Mouse (Mus musculus) heart, embryonic 11.5 days (tissue): ENCODE measurements around the gene Olfr1348. TPM values are rescaled to one million over a fixed set of nuclear protein-coding genes. Genes with fewer than 3 reads are reported as not detected.
"Not testable (repeated sequence)": the region's sequence is repeated elsewhere in the genome, so short reads cannot be mapped to it uniquely, and the experiment has no call there.

Experiments
- ATAC-seq: fragments of 200-750 bp; cut with Nextera tagmentation; replicated peaks from 2 replicates; pipeline ENCODE4 v1.8.0; 2017; ENCODE audit warnings: moderate library complexity; ENCODE audit not compliant: insufficient number of reproducible peaks, low FRiP score, low TSS enrichment
- H3K27ac ChIP-seq: fragments of 300-500 bp; sonication (generic); 2 replicates; pipeline ENCODE4 v1.5.1; 2014; ENCODE audit warnings: mild to moderate bottlenecking, low read depth, low read length
- H3K27me3 ChIP-seq: fragments of 300-500 bp; sonication (generic); 2 replicates; pipeline ENCODE4 v1.6.1; 2014; ENCODE audit warnings: mild to moderate bottlenecking, low read length, mixed read lengths; ENCODE audit not compliant: control insufficient read depth, insufficient read depth
- H3K36me3 ChIP-seq: fragments of 300-500 bp; sonication (generic); 2 replicates; pipeline ENCODE4 v1.6.1; 2014; ENCODE audit warnings: mild to moderate bottlenecking, low read length, moderate library complexity, mixed read lengths; ENCODE audit not compliant: control insufficient read depth, insufficient read depth
- H3K4me1 ChIP-seq: fragments of 300-500 bp; sonication (generic); 2 replicates; pipeline ENCODE4 v1.6.1; 2014; ENCODE audit warnings: low read length; ENCODE audit not compliant: control insufficient read depth, insufficient read depth
- H3K4me2 ChIP-seq: fragments of 300-500 bp; sonication (generic); 2 replicates; pipeline ENCODE4 v1.6.1; 2014; ENCODE audit warnings: mild to moderate bottlenecking, moderate library complexity
- H3K4me3 ChIP-seq: fragments of 300-500 bp; sonication (generic); 2 replicates; pipeline ENCODE4 v1.5.1; 2014; ENCODE audit warnings: low read depth, low read length
- H3K9ac ChIP-seq: fragments of 300-500 bp; sonication (generic); 2 replicates; pipeline ENCODE4 v1.6.1; 2014; ENCODE audit warnings: mild to moderate bottlenecking, low read depth, low read length, moderate library complexity
- H3K9me3 ChIP-seq: fragments of 300-500 bp; sonication (generic); replicated peaks from 2 replicates; pipeline ENCODE4 v1.6.1; 2016; ENCODE audit warnings: low read length; ENCODE audit not compliant: control insufficient read depth
- WGBS: fragments of 180-500 bp; shearing (Covaris S2); extraction: QIAGEN DNeasy Blood & Tissue Kit; methylation state at CpG from one replicate; pipeline ENCODE4 v1.1.7; 2014; ENCODE audit not compliant: insufficient replicate concordance; 5-methylcytosine and 5-hydroxymethylcytosine counted together
- polyA plus RNA-seq: library from polyadenylated mRNA; unstranded; fragments of >200 nt; fragmentation: Nextera tagmentation; extraction: Ambion mirVana; gene quantifications from 2 replicates; pipeline ENCODE4 v1.2.1, GENCODE M21; 2014

Gene Olfr1348
- polyA plus RNA-seq, result not detected in 2 replicates

- Histone ChIP-seq H3K4me1 (no peaks in the 10 kb centered on the region), H3K9me3 (peaks cover 3% of the 10 kb centered on the region), H3K27me3 (no peaks in the 10 kb centered on the region), H3K4me3 (no peak within 1 kb of the TSS), H3K4me2 (no peak within 1 kb of the TSS), H3K27ac (no peak within 1 kb of the TSS), H3K9ac (no peak within 1 kb of the TSS), H3K36me3 (no peaks in the 10 kb centered on the region)
- ATAC-seq, result no peak
- WGBS, result 86% methylated on average over 1 of the region's 1 CpGs
Measured at GRCm38 (mm10) chr7:6508648-6509047, at the start of gene Olfr1348. Gene Olfr1348 (minus strand): TSS chr7:6508748.

- no peak for ATAC-seq
- no peak overlapping the region for H3K4me3 ChIP-seq
- no peak overlapping the region for H3K4me2 ChIP-seq
- peaks cover 4% of the 10 kb centered on the region for H3K9me3 ChIP-seq
- no peak overlapping the region for H3K27ac ChIP-seq
- H3K36me3 ChIP-seq, result no peaks in the 10 kb centered on the region
- 57% methylated on average over 5 of the region's 5 CpGs for WGBS
- H3K27me3 ChIP-seq, result no peaks in the 10 kb centered on the region
- H3K4me1 ChIP-seq, result no peaks in the 10 kb centered on the region
- no peak overlapping the region for H3K9ac ChIP-seq
Measured at GRCm38 (mm10) chr7:6526141-6526540, 17.6 kb upstream of the Olfr1348 start.

GRCm38 (mm10) chr7:6525001-6525400 is 16.5 kb upstream of the Olfr1348 start:
- Histone ChIP-seq H3K4me1 (no peaks in the 10 kb centered on the region), H3K9ac (no peak overlapping the region), H3K9me3 (peaks cover 4% of the 10 kb centered on the region), H3K27ac (no peak overlapping the region), H3K36me3 (no peaks in the 10 kb centered on the region), H3K4me2 (no peak overlapping the region), H3K27me3 (no peaks in the 10 kb centered on the region), H3K4me3 (no peak overlapping the region)
- ATAC-seq, result no peak
- WGBS, result 61% methylated on average over 3 of the region's 3 CpGs

GRCm38 (mm10) chr7:6522850-6523249 is 14.3 kb upstream of the Olfr1348 start, which contains the start of gene Olfr1349:
Gene Olfr1349 (minus strand): TSS chr7:6522950.
- no peak within 1 kb of the TSS for H3K27ac ChIP-seq
- ATAC-seq, result no peak
- no peak within 1 kb of the TSS for H3K4me3 ChIP-seq
- 74% methylated on average over 5 of the region's 5 CpGs for WGBS
- no peaks in the 10 kb centered on the region for H3K36me3 ChIP-seq
- no peak within 1 kb of the TSS for H3K4me2 ChIP-seq
- H3K9me3 ChIP-seq, result peaks cover 8% of the 10 kb centered on the region
- H3K4me1 ChIP-seq, result no peaks in the 10 kb centered on the region
- no peaks in the 10 kb centered on the region for H3K27me3 ChIP-seq
- no peak within 1 kb of the TSS for H3K9ac ChIP-seq

- no peak overlapping the region for H3K4me3 ChIP-seq
Measured at GRCm38 (mm10) chr7:6521666-6522065, 13.1 kb upstream of the Olfr1348 start.

GRCm38 (mm10) chr7:6499655-6500054 is 8.9 kb downstream of the Olfr1348 start, which contains the start of gene Olfr1347:
Gene Olfr1347 (minus strand): TSS chr7:6499755.
- no peaks in the 10 kb centered on the region for H3K27me3 ChIP-seq
- H3K4me1 ChIP-seq, result no peaks in the 10 kb centered on the region
- ATAC-seq, result no peak
- peaks cover 13% of the 10 kb centered on the region; the same call in 1 of the 2 replicates for H3K9me3 ChIP-seq
- H3K4me3 ChIP-seq, result no peak within 1 kb of the TSS
- no peaks in the 10 kb centered on the region for H3K36me3 ChIP-seq
- H3K9ac ChIP-seq, result no peak within 1 kb of the TSS
- 58% methylated on average over 1 of the region's 1 CpGs for WGBS
- H3K27ac ChIP-seq, result no peak within 1 kb of the TSS
- H3K4me2 ChIP-seq, result no peak within 1 kb of the TSS

More at GRCm38 (mm10) chr7:6521666-6522065, 13.1 kb upstream of the Olfr1348 start:
- ATAC-seq, result no peak
- no peaks in the 10 kb centered on the region for H3K36me3 ChIP-seq
- H3K4me2 ChIP-seq, result no peak overlapping the region
- no peak overlapping the region for H3K27ac ChIP-seq
- 35% methylated on average over 1 of the region's 1 CpGs for WGBS
- no peaks in the 10 kb centered on the region for H3K27me3 ChIP-seq
- no peaks in the 10 kb centered on the region for H3K4me1 ChIP-seq
- peaks cover 11% of the 10 kb centered on the region for H3K9me3 ChIP-seq
- H3K9ac ChIP-seq, result no peak overlapping the region

- WGBS, result 34% methylated on average over 2 of the region's 2 CpGs
- ATAC-seq, result no peak
- Histone ChIP-seq H3K36me3 (no peaks in the 10 kb centered on the region), H3K27me3 (no peaks in the 10 kb centered on the region), H3K27ac (no peak within 1 kb of the TSS), H3K4me2 (no peak within 1 kb of the TSS), H3K4me3 (no peak within 1 kb of the TSS), H3K4me1 (no peaks in the 10 kb centered on the region), H3K9ac (no peak within 1 kb of the TSS), H3K9me3 (peaks cover 3% of the 10 kb centered on the region; the same call in 1 of the 2 replicates)
Measured at GRCm38 (mm10) chr7:6486841-6487240, 21.7 kb downstream of the Olfr1348 start, which contains the start of gene Olfr5. Gene Olfr5 (minus strand): TSS chr7:6486941.

GRCm38 (mm10) chr7:6477633-6478032 is 30.9 kb downstream of the Olfr1348 start:
- H3K4me1 ChIP-seq, H3K36me3 ChIP-seq, H3K9me3 ChIP-seq, ATAC-seq, H3K4me2 ChIP-seq, H3K9ac ChIP-seq, H3K4me3 ChIP-seq, H3K27ac ChIP-seq, H3K27me3 ChIP-seq: not testable (repeated sequence)
- 67% methylated on average over 2 of the region's 2 CpGs for WGBS

GRCm38 (mm10) chr7:6466951-6467350 is 41.6 kb downstream of the Olfr1348 start, which contains the start of gene Olfr1346:
Gene Olfr1346 (plus strand): TSS chr7:6467101.
- H3K27me3 ChIP-seq, result no peaks in the 10 kb centered on the region
- no peak within 1 kb of the TSS for H3K4me2 ChIP-seq
- no peak within 1 kb of the TSS for H3K27ac ChIP-seq
- H3K4me1 ChIP-seq, result no peaks in the 10 kb centered on the region
- H3K9me3 ChIP-seq, result no peaks in the 10 kb centered on the region
- H3K9ac ChIP-seq, result no peak within 1 kb of the TSS
- no peaks in the 10 kb centered on the region for H3K36me3 ChIP-seq
- ATAC-seq, result no peak
- no peak within 1 kb of the TSS for H3K4me3 ChIP-seq
